Mouse (Mus musculus): Measurements from ENCODE around the gene Tdgf1.

Gene Tdgf1

DNA sequence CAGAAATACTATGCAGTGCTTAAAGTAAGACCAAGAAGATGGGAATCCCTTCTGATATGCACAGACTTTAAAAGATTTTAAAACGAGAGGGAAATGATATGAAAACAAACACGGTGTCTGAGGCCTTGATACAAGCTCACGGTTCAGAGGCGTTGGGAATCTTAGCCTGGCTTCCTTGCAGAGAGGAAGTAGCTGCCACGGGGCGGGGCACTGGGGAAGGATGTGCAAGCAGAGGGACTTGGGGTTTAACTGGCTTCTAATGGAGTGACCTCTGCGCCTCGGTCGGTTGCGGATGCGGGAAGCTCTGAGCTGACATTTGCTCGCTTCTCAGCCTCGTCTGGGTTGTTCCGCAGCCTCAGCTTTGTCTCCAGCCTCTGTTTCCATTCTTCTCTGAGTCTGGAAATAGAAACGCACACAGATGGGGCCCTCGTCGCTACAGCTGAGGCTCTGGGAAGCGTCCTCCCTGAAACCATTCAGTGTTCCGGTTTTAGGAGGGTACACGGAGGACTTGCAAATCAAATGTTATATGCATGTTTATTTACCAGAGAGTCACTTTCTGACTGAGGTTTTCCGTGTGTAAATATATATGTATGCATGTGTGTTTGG, 31.2 kb downstream of the Tdgf1 start:
- no peak for DNase-seq (ENCODE audit: low spot score in 2 of 2)

DNA sequence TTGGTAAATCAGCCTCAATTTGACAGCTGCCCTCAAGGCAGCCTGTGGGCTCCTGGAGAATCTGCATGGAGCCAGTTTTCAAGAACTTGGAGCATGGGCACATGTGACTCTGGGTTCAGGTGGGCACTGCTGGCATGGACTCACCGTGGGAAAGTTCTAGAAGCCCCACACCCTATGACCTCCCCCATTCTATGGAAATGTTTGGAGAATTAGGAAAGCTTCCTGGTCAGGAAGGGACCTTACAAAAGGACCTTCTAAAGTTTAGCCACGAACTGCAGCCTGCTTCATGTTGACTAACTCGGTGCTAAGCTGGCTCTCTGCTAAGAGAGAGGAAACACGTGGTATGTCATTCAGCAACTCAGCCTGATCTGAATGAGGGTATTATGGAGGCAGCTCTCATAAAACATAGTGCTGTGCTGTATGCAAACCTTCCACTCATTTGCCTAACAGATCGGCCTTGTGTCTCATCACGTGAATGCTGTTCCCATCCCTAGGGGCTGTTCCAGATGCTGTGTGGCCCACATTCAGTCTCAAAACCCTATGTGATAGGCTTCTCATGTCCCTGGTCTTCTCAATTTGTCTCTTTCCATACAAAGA, 36.5 kb downstream of the Tdgf1 start:
- no peak for DNase-seq (ENCODE audit: low spot score in 2 of 2)

DNA sequence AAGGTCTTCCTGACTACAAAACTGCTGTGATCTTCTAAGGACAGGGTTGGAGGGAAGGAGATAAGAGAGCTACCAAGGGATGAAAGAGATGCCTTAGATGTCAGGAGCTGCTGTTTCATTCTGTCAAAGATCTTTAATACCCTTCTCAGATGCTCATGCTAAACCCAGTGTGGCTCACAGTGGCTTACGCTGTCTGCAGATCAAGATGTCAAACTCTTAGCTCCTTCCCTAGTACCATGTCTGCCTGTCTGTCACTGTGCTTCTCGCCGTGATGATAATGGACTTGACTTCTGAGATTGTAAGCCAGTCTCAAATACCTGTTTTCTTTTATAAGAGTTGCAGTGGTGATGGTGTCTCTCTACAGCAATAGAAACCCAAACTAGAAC, 37.3 kb downstream of the Tdgf1 start:
- DNase-seq (ENCODE audit: low spot score in 2 of 2): no peak

DNA sequence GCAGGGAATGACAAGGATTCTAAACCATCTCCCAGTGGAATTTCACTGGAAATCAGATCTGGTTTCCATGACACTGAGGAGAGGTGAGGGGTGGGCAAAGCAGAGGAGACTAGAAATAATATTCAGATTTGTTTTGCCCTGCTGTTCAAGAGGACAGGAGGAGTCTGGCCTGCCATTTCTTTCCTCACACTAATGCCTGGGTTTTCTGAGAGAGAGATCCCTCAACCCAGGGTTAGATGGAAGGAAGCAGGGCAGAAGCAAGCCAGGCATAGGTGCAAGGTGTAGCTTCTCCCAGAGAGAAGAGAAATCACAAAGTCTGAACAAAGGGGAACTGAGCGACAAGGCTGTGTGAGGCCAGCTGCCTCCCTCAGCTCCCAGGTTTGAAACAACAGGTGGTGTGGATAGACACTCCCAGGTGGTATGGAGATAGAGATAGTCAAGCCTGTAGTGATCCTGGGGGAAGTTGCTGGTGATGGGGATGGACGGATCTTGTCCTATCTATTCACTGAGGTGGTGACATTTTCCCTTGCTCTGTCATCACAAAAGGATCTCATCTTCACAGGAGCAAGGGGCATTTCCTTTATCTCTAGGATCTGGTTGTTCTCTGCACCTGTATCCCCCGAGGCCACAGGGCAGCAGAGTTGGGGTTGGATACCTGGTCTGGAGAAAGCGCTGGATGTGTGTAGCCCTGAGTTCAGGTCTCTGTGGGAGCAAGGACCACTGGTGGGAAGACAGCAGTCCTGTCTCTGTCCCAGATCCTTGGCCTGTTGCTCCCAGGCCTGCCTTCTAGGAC, 37.9 kb downstream of the Tdgf1 start:
- no peak for DNase-seq (ENCODE audit: low spot score in 2 of 2)

DNA sequence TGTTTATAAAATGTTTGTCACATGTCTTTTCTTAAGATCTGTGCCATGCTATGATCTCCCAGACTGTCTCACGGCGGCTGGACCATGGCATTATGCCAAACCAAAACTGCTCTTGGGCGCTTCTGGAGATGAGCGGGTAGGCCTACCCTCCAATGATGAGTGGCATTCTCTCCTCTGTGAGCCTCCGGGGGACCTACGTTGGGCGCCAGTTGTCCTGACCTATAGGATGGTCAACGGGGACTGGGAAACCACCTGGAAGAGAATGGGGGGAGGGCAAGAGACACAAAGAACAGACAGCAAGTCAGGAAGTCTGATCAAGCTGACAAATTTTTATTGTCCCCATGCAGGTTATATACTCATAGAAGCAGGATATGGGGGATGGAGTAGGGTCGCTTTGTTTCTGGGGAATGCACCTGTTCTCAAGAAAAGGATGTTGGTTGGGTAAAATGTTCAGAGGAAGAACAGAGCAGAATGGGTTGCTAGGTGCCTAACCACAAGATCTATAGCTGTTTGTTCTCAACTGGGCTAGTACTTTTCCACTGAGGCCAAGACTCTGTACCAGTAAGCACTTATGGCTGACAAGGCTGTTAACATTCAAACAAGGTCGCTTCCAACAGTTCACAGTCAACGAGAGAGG, 38.6 kb downstream of the Tdgf1 start:
- DNase-seq (ENCODE audit: low spot score in 2 of 2): no peak

DNA sequence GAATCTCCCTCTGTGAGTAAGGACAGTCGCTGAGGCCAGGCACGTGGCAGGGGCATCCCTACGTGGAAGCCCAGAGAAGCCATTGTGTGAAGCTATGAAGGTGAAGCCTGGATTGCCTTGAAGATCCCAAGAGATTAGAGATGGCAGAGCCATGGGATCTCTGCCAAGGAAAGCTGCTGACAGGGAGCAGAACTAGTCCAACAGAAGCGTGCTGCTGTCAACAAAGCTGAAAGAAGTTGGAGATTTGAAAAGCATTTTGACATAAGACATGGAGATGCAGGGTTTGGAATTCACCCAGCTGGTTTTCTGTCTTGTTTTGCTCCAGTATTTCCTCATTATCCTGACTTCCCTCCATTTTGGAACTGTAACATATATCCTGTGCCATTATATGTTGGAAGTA, 43.7 kb downstream of the Tdgf1 start:
- no peak for DNase-seq (ENCODE audit: low spot score in 2 of 2)

DNA sequence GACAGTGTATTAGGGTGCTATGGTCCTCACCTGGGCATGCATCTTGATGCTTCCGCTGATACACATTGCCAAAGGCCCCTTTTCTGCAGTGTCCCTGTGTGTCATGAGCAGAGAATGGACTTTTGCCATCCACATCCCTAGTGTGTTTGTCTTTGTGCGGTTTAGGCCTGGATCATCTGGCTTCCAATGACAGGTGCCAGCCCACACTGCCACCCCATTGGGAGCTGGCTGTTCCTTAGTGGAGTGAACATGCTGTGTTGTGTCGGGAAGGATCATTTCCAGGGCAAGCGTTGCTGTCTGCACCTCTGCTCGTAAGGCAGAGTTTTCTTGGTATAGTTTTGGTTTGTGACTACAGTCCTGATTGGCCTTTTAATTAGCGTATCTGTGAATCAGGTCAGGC, 44.8 kb downstream of the Tdgf1 start:
- no peak for DNase-seq (ENCODE audit: low spot score in 2 of 2)

DNA sequence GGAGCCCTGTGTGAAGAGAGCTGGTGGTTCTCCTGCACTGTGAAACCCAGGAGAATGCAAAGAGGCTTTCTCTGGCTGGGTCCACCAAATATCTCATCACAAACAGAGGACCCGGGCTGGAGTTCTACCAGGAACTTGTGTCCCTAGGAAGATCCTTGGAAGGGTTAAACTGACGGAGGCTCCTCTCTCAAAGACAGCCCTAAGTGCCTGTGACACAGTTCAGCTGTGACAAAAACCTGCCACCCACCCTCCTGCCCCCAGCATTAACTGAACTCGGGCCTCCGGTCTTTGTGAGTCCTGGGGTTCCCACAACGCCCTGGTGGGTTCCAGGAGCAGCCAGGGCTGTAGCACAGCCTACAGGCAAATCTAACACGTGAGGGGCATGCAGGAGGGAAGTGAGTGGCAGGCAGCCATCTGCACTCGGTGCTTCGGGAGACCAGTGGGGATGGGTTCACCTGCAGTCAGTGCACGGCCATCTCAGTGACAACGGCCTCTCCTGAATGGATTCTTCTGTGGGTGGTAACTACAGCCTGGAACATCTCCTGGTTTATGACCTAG, 46.4 kb downstream of the Tdgf1 start:
- no peak for DNase-seq (ENCODE audit: low spot score in 2 of 2)

DNA sequence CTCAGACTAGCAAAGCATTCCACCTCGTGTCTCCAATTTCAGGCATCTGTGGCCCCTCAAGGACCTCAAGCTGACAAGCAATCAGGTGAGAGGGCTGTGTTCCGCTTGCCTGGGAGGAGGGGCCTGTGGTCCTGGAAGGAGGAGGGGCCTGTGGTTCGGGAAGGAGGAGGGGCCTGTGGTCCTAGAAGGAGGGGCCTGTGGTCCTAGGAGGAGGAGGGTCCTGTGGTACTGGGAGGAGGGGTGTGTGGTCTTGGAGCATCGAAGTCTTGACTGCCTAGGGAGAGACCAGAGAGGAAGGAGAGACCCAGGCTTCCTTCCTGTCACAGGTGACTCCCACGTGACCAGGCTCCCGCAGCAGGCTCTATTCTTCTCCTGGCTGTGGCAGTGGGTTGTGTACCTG, 49.4 kb downstream of the Tdgf1 start:
- DNase-seq (ENCODE audit: low spot score in 2 of 2): no peak

DNA sequence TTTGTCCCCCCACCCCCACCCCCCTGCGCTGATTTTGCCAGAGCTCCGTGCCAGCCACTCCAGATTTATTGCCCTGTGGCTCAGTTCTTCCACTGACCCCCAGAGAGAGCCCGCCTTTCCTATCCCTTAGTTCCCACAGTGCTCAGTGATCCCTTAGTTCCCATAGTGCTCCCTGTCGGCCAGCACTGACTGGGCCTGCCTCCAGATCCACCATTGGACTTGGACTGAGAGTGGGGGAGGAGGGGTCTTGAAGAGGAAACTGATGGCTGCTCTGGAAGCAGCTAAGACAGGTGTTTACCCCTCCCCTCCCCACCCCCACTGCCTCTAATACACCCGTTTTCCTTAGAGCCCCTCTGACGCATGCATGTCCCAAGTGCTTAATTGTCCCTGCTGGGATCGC, 50.0 kb downstream of the Tdgf1 start:
- DNase-seq (ENCODE audit: low spot score in 2 of 2): no peak

DNA sequence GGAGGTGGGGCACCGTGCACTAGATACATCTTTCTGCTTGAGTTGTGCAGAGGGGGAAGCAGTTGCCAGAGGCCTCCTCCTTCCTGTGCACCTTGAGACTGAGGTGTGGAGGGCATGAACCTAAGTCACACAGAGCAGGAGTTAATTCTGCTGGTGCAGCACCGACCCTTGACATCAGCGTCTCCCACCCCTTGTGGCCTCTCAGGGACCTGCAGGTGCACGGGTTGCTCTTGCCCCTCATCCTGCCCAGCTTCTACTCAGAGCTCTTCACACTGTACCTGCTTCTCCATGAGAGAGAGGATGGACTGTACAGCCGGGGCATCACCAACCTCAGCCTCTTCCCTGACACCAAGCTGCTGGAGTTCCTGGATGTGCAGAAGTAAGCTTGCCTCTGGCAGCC, 50.5 kb downstream of the Tdgf1 start:
- no peak for DNase-seq (ENCODE audit: low spot score in 2 of 2)

DNA sequence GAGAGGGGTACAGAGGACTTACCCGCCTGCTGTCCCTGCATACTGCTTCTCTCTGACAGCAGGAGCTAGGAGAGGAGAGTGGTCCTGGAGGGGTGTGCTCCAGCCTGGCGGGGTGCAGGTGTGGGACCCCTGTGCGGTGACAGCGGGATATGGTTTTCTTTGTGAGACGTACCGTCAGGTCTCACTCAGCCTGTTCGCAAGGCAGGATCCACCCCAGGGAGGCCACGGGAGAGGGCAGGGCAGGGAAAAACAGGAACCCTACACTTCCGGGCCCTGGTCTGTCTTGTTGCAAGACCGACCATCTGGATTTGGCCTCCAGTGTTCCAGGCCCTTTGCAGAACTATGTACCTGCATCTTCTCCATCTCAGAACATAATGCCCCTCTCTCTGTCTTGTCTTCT, 52.5 kb downstream of the Tdgf1 start:
- DNase-seq (ENCODE audit: low spot score in 2 of 2): no peak

DNA sequence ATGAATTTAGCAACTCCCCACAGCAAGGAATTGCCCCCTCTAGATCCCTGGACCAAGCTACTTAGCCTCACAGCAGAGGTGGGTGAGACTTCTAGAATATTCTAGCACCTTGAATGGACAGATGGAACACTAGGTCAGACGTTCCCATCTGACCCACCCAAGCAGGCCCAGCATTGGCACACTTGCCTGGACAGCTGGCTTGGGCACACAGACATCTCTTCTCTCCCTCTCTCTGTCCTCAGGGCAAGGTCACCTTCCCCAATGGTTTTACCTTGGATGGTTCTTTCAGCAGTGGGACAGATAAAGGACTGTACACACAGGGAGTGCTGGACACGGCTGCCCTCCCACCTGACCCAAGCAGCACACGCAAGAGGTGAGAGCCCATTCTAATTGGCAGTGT, 53.4 kb downstream of the Tdgf1 start:
- no peak for DNase-seq (ENCODE audit: low spot score in 2 of 2)

DNA sequence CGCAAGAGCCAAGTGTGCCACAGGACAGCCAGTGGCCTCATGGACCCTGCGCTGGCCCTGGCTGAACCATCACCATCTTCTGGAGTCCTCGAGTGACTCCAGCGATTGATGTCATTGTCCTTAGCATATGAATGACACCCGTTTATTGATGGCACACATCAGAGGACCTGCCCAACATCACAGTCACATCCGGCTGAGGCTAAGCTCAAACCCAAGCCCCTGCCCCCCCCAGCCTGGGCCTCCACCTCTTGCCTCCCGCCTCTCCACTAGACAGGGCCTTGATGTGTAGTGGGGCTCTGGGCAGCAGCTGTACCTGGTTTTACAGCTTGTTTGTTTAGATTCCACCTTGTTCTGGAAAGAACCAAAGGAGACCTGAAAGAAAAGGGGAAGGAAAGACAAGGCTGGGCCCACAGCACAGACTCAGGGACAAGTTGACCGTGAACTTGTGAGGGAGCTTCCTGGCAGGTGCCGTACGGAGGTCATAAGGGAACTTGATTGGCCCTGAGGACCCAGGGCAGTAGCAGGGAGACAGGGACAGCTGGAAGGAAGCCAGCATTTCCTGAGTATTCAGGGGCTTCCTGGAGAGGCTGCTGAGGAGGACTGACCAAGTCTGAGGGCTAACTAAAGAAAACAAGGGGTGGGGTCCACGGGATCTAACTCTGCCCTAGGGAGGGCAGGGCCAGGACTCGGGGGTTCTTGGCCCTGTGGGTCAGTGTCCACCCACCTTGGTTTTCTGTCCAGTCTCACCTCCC, 54.7 kb downstream of the Tdgf1 start:
- DNase-seq (ENCODE audit: low spot score in 2 of 2): no peak

DNA sequence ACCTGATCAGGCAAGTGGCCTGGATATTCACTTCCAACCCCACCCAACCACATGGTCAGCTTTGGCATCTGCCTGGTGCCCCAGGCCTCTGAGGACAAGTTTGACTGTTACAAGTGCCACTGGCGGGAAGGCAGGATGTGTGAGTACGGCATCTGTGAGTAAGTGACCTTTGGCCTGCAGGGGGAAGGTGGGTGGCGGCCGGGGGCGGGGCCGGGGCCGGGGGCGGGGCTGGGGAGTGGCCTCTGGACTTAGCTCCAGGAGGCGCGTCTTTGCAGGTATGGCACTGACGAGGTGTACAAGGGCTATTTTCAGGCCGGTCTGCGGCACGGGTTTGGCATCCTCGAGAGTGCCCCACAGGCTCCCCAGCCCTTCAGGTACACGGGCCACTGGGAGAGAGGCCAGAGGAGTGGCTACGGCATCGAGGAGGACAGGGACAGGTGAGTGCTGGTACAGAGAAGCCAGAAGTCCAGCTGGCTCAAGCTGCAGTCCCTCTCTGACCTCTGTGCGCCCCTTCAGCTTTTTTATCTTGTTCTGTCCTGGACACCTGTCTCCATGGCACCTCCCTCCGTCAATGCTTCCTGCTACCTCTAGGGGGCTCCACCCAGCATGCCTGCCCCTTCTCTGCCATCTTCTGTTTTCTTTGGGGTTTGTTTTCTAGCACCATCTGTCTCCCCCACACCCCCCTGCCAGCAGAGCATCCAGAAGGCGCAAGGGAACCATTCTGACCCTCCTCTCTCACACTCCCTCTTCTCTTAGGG, 55.8 kb downstream of the Tdgf1 start:
- DNase-seq (ENCODE audit: low spot score in 2 of 2): no peak

Measured in urinary bladder, adult 18-20 months (tissue).